Mouse (Mus musculus): Measurements from ENCODE around the gene Myo16.

DNA sequence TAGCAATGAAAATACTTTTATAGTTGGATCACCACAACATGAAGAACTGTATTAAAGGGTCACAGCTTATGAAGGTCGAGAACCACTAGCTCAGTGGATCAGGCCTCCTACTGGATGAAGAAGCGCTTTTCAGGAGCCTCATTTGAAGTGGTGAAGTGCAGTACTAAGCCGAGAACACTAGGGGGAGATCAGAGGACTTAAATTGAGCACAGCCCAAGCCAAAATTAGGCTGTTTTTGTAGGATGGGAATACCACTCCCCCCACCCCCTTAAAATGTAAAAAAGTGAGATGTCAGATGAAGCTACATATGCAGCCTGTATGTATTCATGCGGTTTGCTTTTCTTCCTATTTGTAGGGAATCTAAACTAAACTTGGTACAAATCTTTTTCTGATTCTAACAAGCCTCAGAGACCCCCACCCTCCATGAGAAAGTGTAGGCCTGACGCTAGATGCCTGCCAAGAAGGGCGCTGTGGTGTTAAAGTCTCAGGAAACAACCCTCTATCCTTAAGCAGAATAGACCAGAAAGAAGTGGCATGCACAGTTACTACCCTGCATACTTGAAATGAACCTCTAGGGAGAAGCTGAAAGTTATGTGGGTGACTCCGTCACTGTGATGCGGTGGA, 77.1 kb downstream of the Myo16 start:
- TF ChIP-seq CTCF (IDR thresholded peaks at IDR 0.05) (peak; percentile 82), POLR2A (IDR thresholded peaks at IDR 0.05; ENCODE audit: insufficient read depth, low read depth, low read length) (no peak)

Measured in heart, adult 2 months (tissue).